Mouse (Mus musculus): ENCODE results near the gene Cr2.

- TF ChIP-seq CTCF (IDR thresholded peaks at IDR 0.05; ENCODE audit: low read depth), result no peak
- no peak for TF ChIP-seq EP300 (IDR thresholded peaks at IDR 0.05; ENCODE audit: low read depth)
Measured at GRCm38 (mm10) chr1:195091699-195092219, 84.8 kb downstream of the Cr2 start.

Data from heart, postnatal 0 days (tissue).